Mouse (Mus musculus) layer of hippocampus, postnatal 36 days (tissue): ENCODE measurements around the gene Pole3. TPM values are rescaled to one million over a fixed set of nuclear protein-coding genes. Genes with fewer than 3 reads are reported as not detected.
A peak's percentile ranks its signal among the peaks of the same experiment; 100 is the strongest.

Experiments
- DNase-seq, 2 experiments: peaks; one replicate each; pipeline ENCODE4 v3.0.0; 2022
- total RNA-seq, 2 experiments: library from RNA; stranded (reverse); gene quantifications; 2 replicates each; pipeline ENCODE4 v1.2.3; 2021

Pole3 gene
- 10 to 100 TPM; 22.2 to 23.7 TPM for total RNA-seq

- peak; percentile 96 for DNase-seq
Observed at GRCm38 (mm10) chr4:62524651-62525488, at the start of gene Pole3, which contains the start of gene 4933430I17Rik. Pole3 (minus strand) TSS chr4:62525068. 4933430I17Rik (plus strand) TSS chr4:62525369.

DNA sequence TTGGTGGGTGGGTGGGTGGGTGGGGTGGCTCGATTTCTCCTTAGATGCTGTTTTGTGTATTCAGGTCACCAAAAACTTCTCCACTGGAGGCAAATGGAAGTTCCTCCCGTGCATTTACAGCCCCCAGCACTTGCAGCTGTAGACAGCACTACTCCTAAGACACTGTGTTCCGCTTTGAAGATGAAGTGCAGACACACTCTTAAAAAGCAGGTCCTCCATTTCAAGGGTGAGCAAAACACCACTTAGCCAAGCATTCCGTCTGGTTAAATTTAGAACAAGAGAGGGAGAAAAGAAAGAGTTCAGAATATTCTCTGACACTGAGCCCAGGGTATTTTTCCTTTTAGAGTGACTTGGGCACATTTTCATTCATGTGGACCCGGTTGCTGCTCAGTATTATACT, 45.2 kb upstream of the Pole3 start:
- no peak for DNase-seq

GRCm38 (mm10) chr4:62569603-62570002, 44.7 kb upstream of the Pole3 start:
- DNase-seq = no peak

GRCm38 (mm10) chr4:62568359-62568758, 43.5 kb upstream of the Pole3 start:
- DNase-seq = no peak

- no peak for DNase-seq
Observed at GRCm38 (mm10) chr4:62567696-62568095, 42.8 kb upstream of the Pole3 start.

DNA sequence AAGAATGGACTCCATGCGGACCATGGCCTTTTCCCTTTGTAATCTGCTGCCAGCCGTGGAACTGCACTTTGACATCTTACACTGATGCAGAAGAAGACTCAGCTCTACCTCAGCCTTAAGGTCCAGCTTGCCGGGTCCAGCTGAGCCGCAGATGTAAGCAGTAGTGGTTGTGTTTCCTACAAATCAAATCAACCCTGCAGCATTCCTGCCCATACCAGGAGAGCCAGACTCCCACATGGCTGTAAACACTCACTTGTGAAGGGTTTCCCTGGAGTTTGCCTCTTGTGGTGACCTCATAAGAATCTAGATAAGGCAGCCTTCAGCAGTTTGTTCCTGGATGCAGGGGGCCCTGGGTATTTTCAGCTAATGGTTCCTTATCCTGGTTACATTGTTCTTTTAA, 41.7 kb upstream of the Pole3 start:
- no peak for DNase-seq

DNA sequence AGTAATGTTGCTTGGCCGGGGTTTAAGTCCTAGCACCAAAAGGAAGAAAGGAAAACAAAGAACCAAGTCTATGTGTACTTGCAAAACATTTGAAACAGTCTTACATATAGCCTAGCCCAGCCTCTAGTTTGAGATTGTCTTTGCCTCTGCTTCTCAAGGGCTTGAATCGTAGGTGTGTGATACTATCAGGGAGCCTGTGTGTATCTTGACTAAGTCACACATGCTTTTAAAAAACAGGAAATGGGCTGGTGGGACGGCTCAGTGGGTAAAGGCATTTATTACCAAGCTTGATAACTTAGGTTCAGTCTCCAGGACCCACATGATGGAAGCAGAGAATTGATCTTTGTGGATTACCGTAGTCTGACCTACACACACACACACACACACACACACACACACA, 37.1 kb upstream of the Pole3 start:
- no peak for DNase-seq

GRCm38 (mm10) chr4:62561630-62562001, 36.7 kb upstream of the Pole3 start:
- no peak for DNase-seq

- DNase-seq = peak; percentile 45 to 69
Observed at GRCm38 (mm10) chr4:62560963-62561629, 36.2 kb upstream of the Pole3 start.

DNA sequence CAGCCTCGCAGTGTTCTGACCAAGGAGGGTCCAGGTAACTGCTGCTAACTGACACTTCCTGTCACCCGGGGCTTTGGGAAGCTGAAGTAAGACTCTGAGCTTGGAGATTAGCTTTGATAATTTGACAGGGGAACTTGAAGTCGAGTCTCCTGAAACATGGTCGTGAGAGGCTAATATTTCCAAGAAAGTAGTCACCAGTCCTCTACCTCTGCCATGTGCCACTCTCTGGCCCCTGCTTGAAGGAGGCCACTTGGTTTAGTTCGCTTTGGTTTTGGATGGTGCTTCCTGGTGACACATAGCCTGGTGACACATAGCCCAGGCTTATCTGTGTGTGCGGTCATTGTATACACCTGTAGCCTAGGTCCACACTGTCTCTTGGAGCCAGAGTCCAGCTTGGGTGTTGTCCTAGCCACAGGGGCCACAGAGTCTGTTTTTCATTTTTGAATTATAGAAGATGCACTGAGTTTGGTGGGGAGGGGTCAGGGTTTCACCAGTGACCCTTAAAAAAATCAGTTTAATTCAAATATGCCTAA, 35.0 kb upstream of the Pole3 start, which contains the start of gene Rgs3:
TSS of gene Rgs3 (plus strand) at position 51 of the 533 bp plus-strand sequence.
- no peak for DNase-seq

- DNase-seq = no peak
Observed at GRCm38 (mm10) chr4:62557436-62557835, 32.6 kb upstream of the Pole3 start.

- DNase-seq = no peak
Observed at GRCm38 (mm10) chr4:62551966-62552365, 27.1 kb upstream of the Pole3 start.

- no peak for DNase-seq
Observed at GRCm38 (mm10) chr4:62544801-62545200, 19.9 kb upstream of the Pole3 start.

DNA sequence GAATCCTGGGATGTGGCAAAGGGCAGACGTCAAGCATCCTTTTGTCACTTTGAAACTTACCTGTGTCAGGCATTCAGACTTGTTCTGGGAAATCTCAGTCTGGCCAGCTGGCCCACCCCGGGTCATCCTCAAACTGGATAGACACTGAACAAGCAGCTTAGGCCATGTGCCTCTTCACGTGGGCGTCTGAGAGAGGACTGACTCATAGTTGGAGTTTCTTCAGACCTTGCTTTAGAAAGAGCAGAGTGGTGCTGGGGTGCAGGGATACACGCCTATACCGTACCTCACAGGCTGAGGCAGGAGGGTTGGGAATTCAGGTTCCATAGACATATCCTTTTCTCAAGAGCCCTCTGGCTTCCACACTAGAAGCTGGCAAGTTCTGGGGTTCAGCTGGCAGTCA, 18.9 kb upstream of the Pole3 start:
- no peak for DNase-seq

- no peak for DNase-seq
Observed at GRCm38 (mm10) chr4:62541802-62542201, 16.9 kb upstream of the Pole3 start.

DNA sequence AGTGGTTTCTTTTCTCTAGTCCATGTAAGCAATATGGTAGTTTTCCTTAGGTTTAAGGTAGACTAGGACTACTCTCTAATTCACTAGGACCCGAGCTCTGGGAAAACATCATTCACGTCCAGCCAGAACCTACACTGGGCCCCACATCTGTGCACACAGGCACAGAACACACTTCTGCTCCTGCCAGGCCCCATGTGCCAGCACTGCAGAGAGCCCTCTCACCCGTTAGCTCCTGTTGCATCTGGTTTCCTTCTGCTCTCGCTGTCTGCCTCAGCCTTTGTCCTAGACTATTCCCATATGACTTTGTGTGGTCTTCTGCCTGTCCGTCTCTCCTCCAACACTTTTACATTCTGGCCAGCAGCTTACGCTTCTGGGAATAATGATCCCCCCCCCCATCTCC, 8.9 kb upstream of the Pole3 start:
- no peak for DNase-seq

DNA sequence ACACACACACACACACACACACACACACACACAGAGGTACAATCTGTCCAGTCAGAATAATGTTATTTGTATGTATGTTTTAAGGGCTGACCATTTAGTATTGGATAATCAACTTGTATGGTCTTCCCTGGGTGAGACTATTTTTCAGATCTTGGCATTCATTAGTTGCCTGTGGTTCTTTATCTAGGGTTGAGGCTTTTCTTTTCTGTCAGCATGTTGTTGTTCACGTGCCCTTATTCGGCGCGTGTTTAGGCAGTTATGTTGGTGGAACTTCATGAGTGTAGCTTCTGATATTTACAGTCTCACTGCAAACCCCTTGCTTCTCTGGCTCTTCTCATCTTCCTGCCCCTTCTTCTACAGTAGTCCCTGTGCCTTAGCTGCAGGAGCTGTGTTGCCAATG, 2.8 kb upstream of the Pole3 start:
- no peak for DNase-seq

- no peak for DNase-seq
Observed at GRCm38 (mm10) chr4:62526256-62526655, 1.4 kb upstream of the Pole3 start.

GRCm38 (mm10) chr4:62525489-62525811, 582 bp upstream of the Pole3 start:
- DNase-seq = no peak

- DNase-seq = no peak
Observed at GRCm38 (mm10) chr4:62520892-62521400, 3.9 kb downstream of the Pole3 start.

GRCm38 (mm10) chr4:62519849-62520233, 5.0 kb downstream of the Pole3 start, which contains the start of gene Alad:
Alad (minus strand) TSS chr4:62519918.
- peak; percentile 82 to 86 for DNase-seq

GRCm38 (mm10) chr4:62519122-62519848, 5.6 kb downstream of the Pole3 start:
- no peak for DNase-seq
